Mouse (Mus musculus) small intestine, adult 2 months (tissue): Measurements from ENCODE around the gene Rxrb. TPM values are rescaled to one million over a fixed set of nuclear protein-coding genes. Genes with fewer than 3 reads are reported as not detected.

ENCODE experiments used
- H3K27ac ChIP-seq: fragments of 200-500 bp; 2 replicates; pipeline ENCODE4 v1.5.1; 2012; ENCODE audit warnings: low read depth, low read length, control low read depth, inconsistent platforms; ENCODE audit not compliant: insufficient read depth
- H3K27me3 ChIP-seq: fragments of 200-500 bp; 2 replicates; pipeline ENCODE4 v1.6.1; 2012; ENCODE audit warnings: mild to moderate bottlenecking, moderate library complexity, low read length, inconsistent platforms; ENCODE audit not compliant: control insufficient read depth, insufficient read depth
- H3K36me3 ChIP-seq: fragments of 200-500 bp; 2 replicates; pipeline ENCODE4 v1.6.1; 2012; ENCODE audit warnings: mild to moderate bottlenecking, low read length, control low read depth, inconsistent platforms; ENCODE audit not compliant: control insufficient read depth, insufficient read depth
- H3K4me1 ChIP-seq: fragments of 200-500 bp; 2 replicates; pipeline ENCODE4 v1.6.1; 2012; ENCODE audit warnings: low read length, inconsistent platforms, mixed read lengths; ENCODE audit not compliant: control insufficient read depth, insufficient read depth, insufficient read length
- H3K4me3 ChIP-seq: fragments of 200-500 bp; 2 replicates; pipeline ENCODE4 v1.5.1; 2012; ENCODE audit warnings: low read depth, mild to moderate bottlenecking, control low read depth, inconsistent platforms, low read length, moderate library complexity
- CTCF ChIP-seq: fragments of 200-500 bp; IDR thresholded peaks from 2 replicates; pipeline ENCODE4 v1.5.1; 2012; ENCODE audit warnings: low read depth, mild to moderate bottlenecking, control low read depth, inconsistent platforms, low read length, moderate library complexity, mixed read lengths; ENCODE audit not compliant: insufficient replicate concordance, insufficient read length; ENCODE audit errors: extremely low read depth
- POLR2A ChIP-seq: fragments of 200-500 bp; IDR thresholded peaks from 2 replicates; pipeline ENCODE4 v1.6.1; 2012; ENCODE audit warnings: low read depth, mild to moderate bottlenecking, control low read depth, inconsistent platforms, low read length, moderate library complexity
- WGBS: fragments of 180-500 bp; shearing (Covaris S2); methylation state at CpG from one replicate; pipeline ENCODE4 v1.1.7; 2018; 5-methylcytosine and 5-hydroxymethylcytosine counted together
- polyA plus RNA-seq: library from polyadenylated mRNA; depleted of rRNA; stranded (reverse); fragments of >200 nt; gene quantifications from 2 replicates; pipeline ENCODE4 v1.2.3, GENCODE M21; 2012

The Rxrb gene
- polyA plus RNA-seq, 1 experiment = 64.2 TPM

DNA sequence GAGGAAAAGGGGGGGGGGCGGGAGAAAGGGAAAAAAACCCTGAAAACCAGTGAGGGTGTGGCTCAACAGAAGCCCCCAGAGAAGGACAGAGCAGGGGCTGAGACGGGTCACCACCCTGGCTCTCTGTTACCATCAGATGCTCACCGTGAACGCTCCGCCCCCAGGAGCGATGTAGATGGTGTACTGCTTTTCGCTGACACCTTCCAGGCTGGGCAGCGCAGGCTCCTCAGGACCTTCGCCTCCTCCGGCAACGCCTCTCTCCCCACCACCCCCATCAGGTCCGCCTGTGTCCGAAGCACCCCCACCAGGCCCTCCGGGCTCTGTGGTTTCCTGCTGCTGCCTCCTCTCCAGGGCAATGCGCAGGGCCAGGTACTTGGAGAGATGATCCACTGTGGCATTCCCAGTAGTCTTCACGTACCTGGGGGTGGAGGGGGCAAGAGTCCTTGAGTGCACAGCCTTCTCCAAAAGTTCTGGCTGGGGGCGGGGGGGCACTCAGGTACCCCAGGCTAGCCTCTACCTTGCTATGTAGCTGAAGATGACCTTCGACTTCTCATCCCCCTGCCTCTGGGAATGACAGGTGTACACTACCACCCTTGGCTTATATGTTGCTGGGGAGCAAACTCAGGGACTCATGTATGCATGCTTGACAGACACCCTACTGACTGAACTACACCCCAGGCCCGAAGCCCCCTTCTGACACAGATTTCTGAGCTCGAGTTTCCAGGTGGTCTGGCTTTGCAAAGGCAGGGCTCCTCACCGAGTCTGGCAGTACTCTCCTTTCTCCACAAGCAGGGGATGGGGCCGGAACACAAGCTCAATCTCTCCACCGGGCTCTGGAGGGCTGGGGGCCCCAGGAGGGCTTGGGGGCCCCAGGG, 9.8 kb upstream of the Rxrb start:
- no peaks in the 10 kb centered on the region for H3K27me3 ChIP-seq
- TF ChIP-seq CTCF (no peak), POLR2A (no peak)
- H3K4me1 ChIP-seq = peaks cover 4% of the 10 kb centered on the region; the same call in 1 of the 2 replicates
- no peak overlapping the region for H3K27ac ChIP-seq
- no peak overlapping the region for H3K4me3 ChIP-seq
- 98% methylated on average over 23 of the region's 23 CpGs for WGBS
- peaks cover 17% of the 10 kb centered on the region for H3K36me3 ChIP-seq

DNA sequence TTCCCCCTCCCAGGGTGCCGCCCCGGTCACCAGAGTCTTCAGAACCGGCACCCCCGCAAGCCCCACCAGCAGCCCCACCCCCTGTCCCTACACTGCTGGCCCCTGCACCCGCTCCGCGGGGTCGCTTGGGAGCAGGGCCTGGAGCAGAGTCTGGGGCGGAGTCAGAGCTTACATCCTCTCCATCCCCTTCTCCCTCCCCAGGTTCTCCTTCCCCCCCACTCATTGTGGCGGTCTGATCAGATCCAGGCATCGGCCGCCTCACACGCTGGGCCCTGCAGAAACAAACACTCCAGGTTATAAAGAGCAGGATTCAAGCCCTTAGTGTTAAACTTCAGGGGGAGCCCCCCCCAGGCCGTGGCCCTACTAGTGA, 9.2 kb upstream of the Rxrb start:
- 93% methylated on average over 14 of the region's 14 CpGs for WGBS
- Histone ChIP-seq H3K4me3 (no peak overlapping the region), H3K27me3 (no peaks in the 10 kb centered on the region), H3K4me1 (peaks cover 10% of the 10 kb centered on the region), H3K36me3 (peaks cover 17% of the 10 kb centered on the region), H3K27ac (no peak overlapping the region)
- TF ChIP-seq CTCF = no peak
- no peak for TF ChIP-seq POLR2A

DNA sequence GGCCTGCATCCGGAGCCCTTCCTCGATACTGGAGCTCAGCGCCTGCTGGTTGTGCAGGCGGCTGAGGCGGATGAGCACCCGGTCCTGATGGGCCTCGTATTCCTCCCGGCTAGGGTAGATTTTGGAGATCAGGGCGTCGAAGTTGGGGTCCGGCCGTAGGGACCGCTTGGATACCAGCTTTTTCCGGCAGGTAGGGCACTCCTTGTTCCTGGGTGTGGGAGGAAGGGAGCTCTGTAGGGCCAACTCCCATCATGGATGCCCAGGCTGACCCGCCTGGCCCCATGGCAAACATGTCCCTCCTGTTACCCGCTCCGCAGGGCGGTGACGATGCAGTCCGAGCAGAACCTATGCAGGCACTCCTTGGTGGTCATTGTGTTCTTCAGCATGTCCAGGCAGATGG, 8.6 kb upstream of the Rxrb start:
- no peaks in the 10 kb centered on the region for H3K27me3 ChIP-seq
- H3K4me3 ChIP-seq = no peak overlapping the region
- H3K36me3 ChIP-seq = peaks cover 17% of the 10 kb centered on the region
- TF ChIP-seq CTCF (no peak), POLR2A (no peak)
- 94% methylated on average over 20 of the region's 20 CpGs for WGBS
- H3K4me1 ChIP-seq = peaks cover 11% of the 10 kb centered on the region
- no peak overlapping the region for H3K27ac ChIP-seq

DNA sequence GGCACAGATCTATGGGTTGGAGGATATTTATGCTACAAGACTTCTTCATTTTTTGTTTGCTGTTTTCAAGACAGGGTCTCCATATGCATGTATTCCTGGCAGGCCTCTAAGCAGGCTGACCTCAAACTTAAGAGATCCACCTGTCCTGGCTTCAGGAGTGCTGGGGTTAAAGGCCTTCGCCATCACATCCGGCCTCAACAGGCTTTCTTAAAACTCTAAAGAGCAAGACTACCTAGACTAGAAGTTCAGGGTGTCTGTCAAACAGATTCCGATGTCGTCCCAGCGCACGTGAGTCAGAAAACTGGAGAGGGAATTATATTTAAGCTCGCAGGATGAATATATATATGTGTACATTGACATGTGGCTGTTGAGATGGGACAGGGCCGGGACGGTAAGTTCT, 7.9 kb upstream of the Rxrb start:
- Histone ChIP-seq H3K27ac (no peak overlapping the region), H3K4me1 (peaks cover 12% of the 10 kb centered on the region), H3K4me3 (peak overlapping the region; percentile 76; the same call in 1 of the 2 replicates), H3K36me3 (peaks cover 20% of the 10 kb centered on the region), H3K27me3 (no peaks in the 10 kb centered on the region)
- TF ChIP-seq CTCF = no peak
- no peak for TF ChIP-seq POLR2A
- WGBS = 55% methylated on average over 9 of the region's 9 CpGs

DNA sequence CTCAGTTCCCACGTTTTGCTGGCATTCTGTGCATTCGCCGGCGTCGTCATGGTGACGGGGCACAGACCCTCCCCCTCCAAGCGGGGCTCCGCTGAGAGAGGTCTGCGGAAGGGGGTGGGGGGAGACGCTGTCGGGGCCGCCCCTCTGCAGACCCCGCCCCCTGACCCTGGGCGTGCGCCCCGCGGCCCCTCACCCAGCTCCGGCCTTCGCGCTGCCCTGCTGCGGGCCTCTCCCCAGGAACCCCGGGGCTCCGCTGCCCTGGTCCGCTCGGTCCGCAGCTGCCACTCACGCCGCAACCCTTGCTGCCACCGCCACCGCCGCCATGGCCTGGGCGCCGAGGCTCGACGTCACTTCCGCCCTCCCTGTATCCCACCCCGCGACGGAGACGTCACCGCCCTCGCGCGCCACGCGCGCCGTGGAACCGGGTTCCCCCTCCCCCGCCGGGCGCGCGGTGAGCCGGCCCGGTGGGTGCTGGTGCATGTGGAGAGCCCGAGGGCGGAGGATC, 7.2 kb upstream of the Rxrb start, which contains the start of gene Ring1:
Gene Ring1, minus strand, starts transcription at position 364 of the 505 bp plus-strand sequence.
- no peaks in the 10 kb centered on the region for H3K27me3 ChIP-seq
- H3K27ac ChIP-seq = peak within 1 kb of the TSS; percentile 45
- WGBS = under 1% methylated on average over 57 of the region's 58 CpGs
- peak within 1 kb of the TSS; percentile 76 for H3K4me3 ChIP-seq
- H3K36me3 ChIP-seq = peaks cover 27% of the 10 kb centered on the region
- TF ChIP-seq CTCF = no peak
- peak; percentile 73 for TF ChIP-seq POLR2A
- peaks cover 12% of the 10 kb centered on the region for H3K4me1 ChIP-seq

DNA sequence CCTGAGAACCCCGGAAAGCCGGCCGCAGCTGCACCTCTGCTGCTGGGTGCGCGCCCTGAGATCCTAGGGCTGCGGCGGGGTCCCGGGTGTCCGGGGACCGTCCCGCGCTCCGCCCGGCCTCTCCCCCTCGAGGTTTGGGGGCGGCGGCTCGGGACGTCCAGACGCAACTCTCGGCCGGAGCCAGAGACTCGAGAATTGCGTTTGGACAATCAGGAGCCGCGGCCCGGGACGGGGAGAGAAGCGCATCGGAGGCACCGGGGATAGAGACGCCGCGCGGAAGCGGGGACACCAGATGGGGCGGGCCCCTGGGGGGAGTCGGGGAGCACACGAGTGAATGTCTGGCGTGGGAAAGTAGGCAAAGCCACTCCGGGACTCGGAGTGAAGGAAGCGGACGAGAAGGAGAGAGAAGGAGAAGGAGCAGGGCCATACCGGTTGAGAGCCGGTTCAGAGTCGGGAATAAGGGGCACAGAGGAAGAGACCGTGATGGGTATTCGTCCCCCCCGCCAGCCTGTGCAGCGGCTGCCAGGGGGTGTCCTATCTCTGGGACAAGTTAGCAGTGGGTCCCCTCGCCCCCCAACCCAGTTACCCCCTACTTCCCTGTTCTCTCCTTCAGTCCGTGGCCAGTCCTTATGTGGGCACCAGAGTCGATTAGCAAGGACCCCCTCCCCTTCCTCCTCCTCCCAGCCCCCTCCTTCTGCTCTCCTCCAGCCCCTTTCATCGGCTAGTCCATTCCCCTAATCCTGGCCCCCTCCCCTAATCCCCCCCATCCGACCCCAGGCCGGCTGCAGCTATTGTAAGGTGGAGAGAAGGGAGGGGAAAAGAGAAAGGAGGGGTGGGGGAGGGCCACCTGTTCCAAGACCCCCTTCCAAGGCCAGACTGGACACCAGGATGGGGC, 6.5 kb upstream of the Rxrb start:
- WGBS = 2% methylated on average over 57 of the region's 57 CpGs

DNA sequence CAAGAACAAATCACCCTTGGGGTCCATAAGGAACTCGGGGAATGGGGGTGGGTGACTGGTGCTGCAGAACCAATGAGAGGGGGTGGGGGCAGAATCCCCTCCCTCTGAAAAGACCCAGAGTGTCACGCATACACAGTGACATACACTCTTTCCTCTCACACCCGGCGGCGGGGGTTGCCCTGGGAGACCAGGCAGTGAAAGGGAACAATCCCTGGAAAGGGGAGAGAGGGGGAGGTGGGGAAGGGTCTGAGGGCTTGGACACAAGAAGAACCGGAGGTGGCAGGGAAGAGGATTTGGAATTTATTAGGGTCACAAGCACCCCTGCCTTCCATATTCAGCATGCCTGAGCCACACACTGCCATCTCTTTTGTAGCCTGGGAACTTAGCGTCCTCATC, 5.9 kb upstream of the Rxrb start:
- H3K27me3 ChIP-seq = no peaks in the 10 kb centered on the region
- H3K4me3 ChIP-seq = no peak overlapping the region
- H3K36me3 ChIP-seq = peaks cover 31% of the 10 kb centered on the region

More for the DNA sequence above, 6.5 kb upstream of the Rxrb start:
- Histone ChIP-seq H3K4me1 (peaks cover 16% of the 10 kb centered on the region), H3K4me3 (peak overlapping the region; percentile 76), H3K27me3 (no peaks in the 10 kb centered on the region), H3K36me3 (peaks cover 33% of the 10 kb centered on the region), H3K27ac (peak overlapping the region; percentile 45)
- TF ChIP-seq CTCF = no peak
- no peak for TF ChIP-seq POLR2A

More for the DNA sequence above, 5.9 kb upstream of the Rxrb start:
- TF ChIP-seq CTCF = no peak
- TF ChIP-seq POLR2A = no peak
- no peak overlapping the region for H3K27ac ChIP-seq
- H3K4me1 ChIP-seq = peaks cover 21% of the 10 kb centered on the region
- WGBS = 64% methylated on average over 7 of the region's 7 CpGs
